Mouse (Mus musculus) stomach, postnatal 0 days (tissue): ENCODE measurements around the gene Plcz1.

Experiments used
- CTCF ChIP-seq: IDR thresholded peaks from 2 replicates; pipeline ENCODE4 v1.5.1; 2016; ENCODE audit warnings: antibody characterized with exemption, low read depth, mild to moderate bottlenecking, moderate library complexity
- EP300 ChIP-seq: optimal IDR thresholded peaks from 2 replicates; pipeline ENCODE3; 2016; ENCODE audit warnings: antibody characterized with exemption

DNA sequence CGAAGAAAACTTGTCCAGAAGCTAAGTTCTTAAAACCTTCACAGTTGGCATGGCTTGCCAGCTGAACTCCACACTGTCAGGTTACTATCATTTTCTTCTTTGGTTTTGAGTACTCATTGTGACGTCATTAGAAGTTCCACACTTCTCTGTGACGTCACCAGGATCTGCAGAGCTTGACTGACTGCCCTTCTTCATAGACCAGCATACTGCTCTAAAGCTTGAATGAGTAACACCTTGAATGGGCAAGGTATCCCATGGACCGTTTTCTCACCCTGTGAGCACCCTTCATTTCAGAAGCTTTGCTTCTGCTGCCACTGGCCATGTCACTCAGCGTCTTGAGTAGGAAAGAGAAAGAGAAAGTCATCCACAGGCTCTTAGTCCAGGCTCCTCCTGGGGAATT, at the start of gene Plcz1:
- TF ChIP-seq EP300 (no peak), CTCF (no peak)
